Mouse (Mus musculus) liver, postnatal 0 days (tissue): ENCODE results near the gene Mthfd1.

Experiments used
- CTCF ChIP-seq: sonication (generic); IDR thresholded peaks from 2 replicates; pipeline ENCODE4 v1.5.1; 2016; ENCODE audit warnings: antibody characterized with exemption, low read depth
- EP300 ChIP-seq: IDR thresholded peaks from 2 replicates; pipeline ENCODE4 v1.6.1; 2016; ENCODE audit warnings: antibody characterized with exemption, low read depth, mild to moderate bottlenecking

GRCm38 (mm10) chr12:76360868-76361267 lies 105.8 kb downstream of the Mthfd1 start:
- TF ChIP-seq CTCF (no peak), EP300 (no peak)
